Mouse (Mus musculus) CH12.LX (cell line): Measurements from ENCODE around the gene Trpc7. TPM values are rescaled to one million over a fixed set of nuclear protein-coding genes. Genes with fewer than 3 reads are reported as not detected.

Experiments
- DNase-seq: peaks from one replicate; pipeline ENCODE4 v3.0.0-alpha.2; 2013; ENCODE audit errors: extremely low read depth
- H3K27ac ChIP-seq: 2 replicates; pipeline ENCODE4 v1.5.1; 2012; ENCODE audit warnings: low read depth, mild to moderate bottlenecking, control low read depth, moderate library complexity; ENCODE audit not compliant: insufficient read depth
- H3K27me3 ChIP-seq: replicated peaks from 2 replicates; pipeline ENCODE3; 2012; ENCODE audit warnings: inconsistent platforms
- H3K36me3 ChIP-seq, 2 experiments: replicated peaks in 1 of 2; 2 replicates each; pipeline versions ENCODE3 to v1.6.1; 2012; ENCODE audit warnings: inconsistent platforms in 1 of 2, low read length in 1 of 2, mild to moderate bottlenecking in 1 of 2, mixed read lengths in 1 of 2, moderate library complexity in 1 of 2; ENCODE audit not compliant: control insufficient read depth in 1 of 2, insufficient read depth in 1 of 2
- H3K4me1 ChIP-seq, 2 experiments: 2 replicates each; pipeline ENCODE4 v1.6.1; 2012; ENCODE audit warnings: inconsistent platforms in 1 of 2, moderate library complexity in 1 of 2; ENCODE audit not compliant: insufficient read depth in 2 of 2, control insufficient read depth in 1 of 2
- H3K4me2 ChIP-seq: 2 replicates; pipeline ENCODE4 v1.6.1; 2012; ENCODE audit warnings: low read depth, mild to moderate bottlenecking, control low read depth; ENCODE audit not compliant: poor library complexity, insufficient read depth, severe bottlenecking
- H3K4me3 ChIP-seq, 3 experiments: fragments of 150-350 bp in 1 of 3; sonication (generic) in 1 of 3; replicated peaks in 1 of 3; 2 replicates each; pipeline versions ENCODE3 to v1.5.1; 2011 to 2012; ENCODE audit warnings: low read depth in 2 of 3, low read length in 2 of 3, mild to moderate bottlenecking in 2 of 3, moderate library complexity in 2 of 3, control low read depth in 1 of 3, improper control_type of control experiment in 1 of 3, inconsistent platforms in 1 of 3, mixed read lengths in 1 of 3; ENCODE audit not compliant: poor library complexity in 1 of 3
- H3K79me2 ChIP-seq: replicated peaks from 2 replicates; pipeline ENCODE4 v1.6.1; 2012; ENCODE audit warnings: mild to moderate bottlenecking, moderate library complexity; ENCODE audit not compliant: control insufficient read depth, poor library complexity, insufficient read depth, severe bottlenecking; ENCODE audit errors: extremely low read depth
- H3K9ac ChIP-seq: 2 replicates; pipeline ENCODE4 v1.6.1; 2012; ENCODE audit warnings: low read depth, mild to moderate bottlenecking, control low read depth, moderate library complexity; ENCODE audit not compliant: insufficient read depth
- H3K9me3 ChIP-seq: replicated peaks from 2 replicates; pipeline ENCODE3; 2012; ENCODE audit warnings: low read length, inconsistent platforms, mixed read lengths
- BHLHE40 ChIP-seq: IDR thresholded peaks from 2 replicates; pipeline ENCODE4 v1.6.1; 2011; ENCODE audit warnings: mild to moderate bottlenecking, low read depth, low read length, improper control_type of control experiment
- CHD1 ChIP-seq: IDR thresholded peaks from 2 replicates; pipeline ENCODE4 v1.6.1; 2012; ENCODE audit warnings: low read depth, low read length, improper control_type of control experiment, inconsistent platforms
- CHD2 ChIP-seq: IDR thresholded peaks from 2 replicates; pipeline ENCODE4 v1.6.1; 2011; ENCODE audit warnings: low read length, improper control_type of control experiment
- E2F4 ChIP-seq: IDR thresholded peaks from 2 replicates; pipeline ENCODE4 v1.6.1; 2011; ENCODE audit warnings: low read depth, low read length, improper control_type of control experiment; ENCODE audit not compliant: insufficient replicate concordance
- ELF1 ChIP-seq: IDR thresholded peaks from 2 replicates; pipeline ENCODE4 v1.6.1; 2014; ENCODE audit warnings: low read depth, mild to moderate bottlenecking, inconsistent platforms, low read length, improper control_type of control experiment
- GABPA ChIP-seq: IDR thresholded peaks from 2 replicates; pipeline ENCODE4 v1.6.1; 2012; ENCODE audit warnings: low read depth, low read length, improper control_type of control experiment, inconsistent platforms; ENCODE audit not compliant: insufficient replicate concordance
- JUND ChIP-seq: conservative IDR thresholded peaks from 2 replicates; pipeline ENCODE4 v1.6.1; 2011; ENCODE audit warnings: low read depth, low read length, improper control_type of control experiment
- KAT2A ChIP-seq: IDR thresholded peaks from 2 replicates; pipeline ENCODE4 v1.6.1; 2012; ENCODE audit warnings: low read length, improper control_type of control experiment, inconsistent platforms; ENCODE audit not compliant: insufficient replicate concordance
- MAFK ChIP-seq: IDR thresholded peaks from 2 replicates; pipeline ENCODE4 v1.6.1; 2011; ENCODE audit warnings: low read length, improper control_type of control experiment; ENCODE audit not compliant: insufficient replicate concordance
- MYC ChIP-seq: IDR thresholded peaks from 2 replicates; pipeline ENCODE4 v1.6.1; 2011; ENCODE audit warnings: low read depth, mild to moderate bottlenecking, improper control_type of control experiment, low read length
- NELFE ChIP-seq: IDR thresholded peaks from 2 replicates; pipeline ENCODE4 v1.6.1; 2011; ENCODE audit warnings: low read depth, low read length, improper control_type of control experiment
- NRF1 ChIP-seq: IDR thresholded peaks from 2 replicates; pipeline ENCODE4 v1.6.1; 2014; ENCODE audit warnings: low read depth, mild to moderate bottlenecking, inconsistent platforms, low read length, improper control_type of control experiment, moderate library complexity
- PAX5 ChIP-seq: IDR thresholded peaks from 2 replicates; pipeline ENCODE4 v1.6.1; 2012; ENCODE audit warnings: low read length, inconsistent platforms, mixed read lengths
- POLR2A ChIP-seq: IDR thresholded peaks from 2 replicates; pipeline ENCODE4 v1.6.1; 2011; ENCODE audit warnings: low read depth, mild to moderate bottlenecking, improper control_type of control experiment, low read length
- RCOR1 ChIP-seq: conservative IDR thresholded peaks from 2 replicates; pipeline ENCODE4 v1.6.1; 2012; ENCODE audit warnings: low read depth, mild to moderate bottlenecking, inconsistent platforms, low read length, improper control_type of control experiment
- SIN3A ChIP-seq: IDR thresholded peaks from 2 replicates; pipeline ENCODE4 v1.6.1; 2012; ENCODE audit warnings: low read length, improper control_type of control experiment, inconsistent platforms
- TBP ChIP-seq: conservative IDR thresholded peaks from 2 replicates; pipeline ENCODE4 v1.6.1; 2011; ENCODE audit warnings: low read depth, low read length, improper control_type of control experiment
- UBTF ChIP-seq: IDR thresholded peaks from 2 replicates; pipeline ENCODE4 v1.6.1; 2012; ENCODE audit warnings: low read depth, mild to moderate bottlenecking, inconsistent platforms, low read length, improper control_type of control experiment, moderate library complexity
- USF2 ChIP-seq: conservative IDR thresholded peaks from 2 replicates; pipeline ENCODE4 v1.6.1; 2011; ENCODE audit warnings: low read depth, low read length, improper control_type of control experiment
- ZKSCAN1 ChIP-seq: IDR thresholded peaks from 2 replicates; pipeline ENCODE4 v1.6.1; 2012; ENCODE audit warnings: low read depth, inconsistent platforms, low read length, improper control_type of control experiment, borderline replicate concordance
- dilution Hi-C: fragments of 300-500 bp; cut with MboI; formaldehyde crosslinking; loops from 2 replicates; pipeline ENCODE4 v1.14.3; 2020; ENCODE audit warnings: low sequenced_read_pairs; ENCODE audit not compliant: extremely low pct_unique_long_range_greater_than_20kb, extremely low pct_ligation_motif_present
- in situ Hi-C: fragments of 300-500 bp; cut with MboI; formaldehyde crosslinking; loops from 3 replicates; pipeline ENCODE4 v1.14.3; 2019; ENCODE audit warnings: low sequenced_read_pairs, low pct_ligation_motif_present, low pct_unique_long_range_greater_than_20kb, mixed read lengths
- polyA plus RNA-seq: library from polyadenylated mRNA; unstranded; fragments of >175 nt; gene quantifications from 2 replicates; pipeline ENCODE4 v1.2.1, GENCODE M21; 2012; ENCODE audit warnings: low read depth; ENCODE audit not compliant: insufficient read length
- total RNA-seq, 2 experiments: library from RNA; depleted of rRNA; stranded (reverse); fragments of 300-350 nt in 1 of 2; fragments of >200 nt in 1 of 2; gene quantifications; 2 replicates each; pipeline ENCODE4 v1.2.3; 2012 to 2014

The Trpc7 gene
- total and polyA plus RNA-seq, 3 experiments: not detected

DNA sequence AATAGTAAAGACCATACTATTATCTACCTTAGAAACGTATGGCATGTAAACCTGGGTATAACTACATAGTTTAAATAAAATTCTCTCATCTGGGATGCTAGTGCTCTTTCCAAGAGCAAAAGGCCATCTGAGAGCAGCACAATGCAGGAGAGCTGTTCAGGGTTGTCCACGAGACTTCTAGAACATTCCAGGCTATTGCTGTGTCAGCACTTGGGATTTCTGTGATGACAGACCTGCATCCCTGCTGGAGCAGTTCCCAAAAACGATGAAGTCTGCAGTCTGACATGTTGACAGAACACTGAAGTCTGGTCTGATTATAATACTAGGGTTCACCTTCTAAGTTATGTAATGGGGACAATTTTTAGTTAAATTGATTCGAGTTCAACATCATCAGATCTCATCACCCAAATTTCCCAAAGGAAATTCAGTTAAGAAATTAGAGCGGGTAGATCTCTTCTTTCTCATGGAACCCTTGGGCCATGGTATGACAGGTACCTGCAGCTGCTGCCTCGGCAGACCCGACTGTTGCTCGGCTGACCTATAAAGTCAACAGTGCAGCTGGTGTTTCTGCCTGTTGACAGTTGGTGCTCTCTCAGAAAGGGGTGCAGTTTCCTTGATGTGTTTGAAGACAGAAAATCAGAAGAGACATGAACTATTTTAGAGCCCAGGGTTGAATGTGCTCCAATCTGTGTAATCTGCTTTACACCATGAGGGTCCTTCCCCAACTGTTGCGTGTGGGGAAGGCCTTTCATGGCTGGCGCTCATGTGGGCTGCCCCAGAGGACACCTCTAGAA lies 148.9 kb downstream of the Trpc7 start:
- in situ Hi-C loops: no loop called here

DNA sequence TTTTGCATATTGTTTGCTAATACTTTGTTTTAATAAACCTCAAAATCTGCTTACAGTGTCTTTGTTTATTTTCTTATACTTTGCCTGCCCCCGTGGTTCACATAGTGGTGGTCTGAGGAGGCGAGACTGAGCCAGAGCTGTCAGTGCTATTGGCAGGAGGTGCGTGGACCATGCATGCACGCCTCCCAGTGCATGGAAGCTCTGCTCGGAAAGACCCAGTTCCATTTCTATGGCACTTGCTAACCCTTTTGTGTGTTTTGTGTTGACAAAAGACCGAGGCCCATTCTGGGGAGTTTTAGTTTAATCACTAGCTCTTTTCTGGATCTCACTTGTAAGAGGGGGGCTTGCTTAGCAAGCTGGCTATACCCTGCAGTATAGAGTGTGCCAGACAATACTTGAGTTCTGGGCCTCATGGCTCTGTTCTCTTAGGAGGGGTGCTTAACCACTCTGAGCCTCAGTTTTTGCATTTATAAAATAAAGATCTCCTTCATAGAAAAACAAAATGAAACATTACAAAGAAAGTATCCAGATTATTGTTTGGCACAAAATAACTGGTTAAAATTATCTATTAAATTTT lies 153.4 kb downstream of the Trpc7 start:
- H3K4me3 ChIP-seq: no peak overlapping the region
- in situ Hi-C loops (no loop called here), dilution Hi-C loops (no loop called here)
- no peak for DNase-seq
- H3K79me2 ChIP-seq: no peaks in the 10 kb centered on the region
- H3K27me3 ChIP-seq: no peaks in the 10 kb centered on the region
- H3K4me1 ChIP-seq: no peaks in the 10 kb centered on the region
- H3K9ac ChIP-seq: no peak overlapping the region
- TF ChIP-seq KAT2A (no peak), JUND (no peak), GABPA (no peak), BHLHE40 (no peak), UBTF (no peak), NELFE (no peak), NRF1 (no peak), ELF1 (no peak), ZKSCAN1 (no peak), USF2 (no peak), CHD2 (no peak), MYC (no peak), PAX5 (no peak), SIN3A (no peak), E2F4 (no peak), CHD1 (no peak), TBP (no peak), RCOR1 (no peak)
- no peak overlapping the region for H3K27ac ChIP-seq
- H3K4me2 ChIP-seq: no peak overlapping the region
- no peaks in the 10 kb centered on the region for H3K9me3 ChIP-seq
- peaks cover 17 to 40% of the 10 kb centered on the region in 2 experiments for H3K36me3 ChIP-seq

More for the DNA sequence above, 148.9 kb downstream of the Trpc7 start:
- Histone ChIP-seq H3K4me3 (no peak overlapping the region), H3K36me3 (peaks cover under 1 to 6% of the 10 kb centered on the region in 2 experiments), H3K27ac (no peak overlapping the region), H3K79me2 (no peaks in the 10 kb centered on the region), H3K4me2 (no peak overlapping the region), H3K9ac (no peak overlapping the region), H3K4me1 (no peaks in the 10 kb centered on the region), H3K9me3 (no peaks in the 10 kb centered on the region), H3K27me3 (no peaks in the 10 kb centered on the region)
- no peak for TF ChIP-seq POLR2A
- 0 out of 2 replicates have a peak, but pooled peaks have one; percentile 11 for TF ChIP-seq MAFK
- no peak for DNase-seq
- dilution Hi-C loops: no loop called here
